Mouse (Mus musculus) embryonic fibroblast, embryonic 13.5 days (primary cell): ENCODE measurements at regions not wholly inside any gene's neighbourhood (a gene's known extent, or its start where the extent isn't known, plus 50 kb on each side); places are given as distances from the start of the nearest gene placed in this dataset.

Experiments used
- CTCF ChIP-seq: IDR thresholded peaks from 2 replicates; pipeline ENCODE4 v1.5.1; 2011; ENCODE audit warnings: mild to moderate bottlenecking, control low read depth, low read length, moderate library complexity, borderline replicate concordance; ENCODE audit not compliant: insufficient read depth
- POLR2A ChIP-seq: IDR thresholded peaks from 2 replicates; pipeline ENCODE4 v1.6.1; 2011; ENCODE audit warnings: low read depth, mild to moderate bottlenecking, control low read depth, low read length, moderate library complexity

- TF ChIP-seq CTCF (no peak), POLR2A (no peak)
Observed at GRCm38 (mm10) chr3:128337508-128337907, 441.4 kb upstream of the Fam241a start.
